Mouse (Mus musculus) Patski (cell line): ENCODE measurements around the gene Wdr38. TPM values are rescaled to one million over a fixed set of nuclear protein-coding genes. Genes with fewer than 3 reads are reported as not detected.

ENCODE experiments used
- ATAC-seq: fragments of 100-300 bp; one replicate; pipeline ENCODE4 v1.8.0; 2021
- CTCF ChIA-PET: fragments of 350-600 bp; sonication (Branson Sonifier 250); formaldehyde crosslinking; loops from one replicate; lab custom pipeline; 2022; ENCODE audit warnings: inconsistent platforms; lab: Charles Lee
- POLR2A ChIA-PET: fragments of 350-600 bp; sonication (Branson Sonifier 250); formaldehyde crosslinking; loops from one replicate; lab custom pipeline; 2022; ENCODE audit warnings: antibody characterized with exemption, inconsistent platforms; lab: Charles Lee
- DNase-seq: peaks from one replicate; pipeline ENCODE4 v3.0.0-alpha.2; 2011; ENCODE audit warnings: low read depth, low spot score
- H3K27me3 ChIP-seq: fragments of 371-371 bp; one replicate; pipeline ENCODE4 v1.5.1; 2021
- CTCF ChIP-seq: fragments of 100-300 bp; IDR thresholded peaks from one replicate; pipeline ENCODE4 v1.5.1; 2021
- in situ Hi-C: fragments of 300-500 bp; cut with MboI; formaldehyde crosslinking; loops from 3 replicates; pipeline ENCODE4 v1.11.1; 2018; ENCODE audit warnings: low pct_unique_long_range_greater_than_20kb, mixed read lengths
- polyA plus RNA-seq: library from polyadenylated mRNA; unstranded; gene quantifications from one replicate; pipeline ENCODE4 v1.2.3, GENCODE M21; 2021

The Wdr38 gene
- polyA plus RNA-seq, result 0.40 TPM

- TF ChIP-seq CTCF, result no peak
- ChIA-PET CTCF (interaction anchor here (0.7 to 2.3 kb wide), 11 partner anchors 11 to 175 kb away, joined by 3 to 13 read pairs (median 4); partner anchors contain the start of gene Nr6a1), POLR2A (interaction anchor here (1.9 kb wide), 1 partner anchor 10 kb away, joined by 7 read pairs; no protein-coding TSS in a partner anchor)
- peak; percentile 85 for ATAC-seq
- DNase-seq, result peak; percentile 76
- no peaks in the 10 kb centered on the region for H3K27me3 ChIP-seq
- in situ Hi-C loops, result loop anchor here (5.0 kb wide), 2 partner anchors 70 to 200 kb away; partner anchors contain the start of gene Nr6a1
Measured at GRCm38 (mm10) chr2:38997386-38998374, at the start of gene Wdr38. Wdr38 (plus strand) TSS chr2:38997476.

- TF ChIP-seq CTCF, result no peak
- no peaks in the 10 kb centered on the region for H3K27me3 ChIP-seq
- ATAC-seq (no peak), DNase-seq (no peak)
- POLR2A ChIA-PET, result no interaction called here
- in situ Hi-C loops, result no loop called here
- CTCF ChIA-PET, result no interaction called here
Measured at GRCm38 (mm10) chr2:38947566-38947965, 49.7 kb upstream of the Wdr38 start.

- TF ChIP-seq CTCF, result no peak
- no peak for DNase-seq
- no peaks in the 10 kb centered on the region for H3K27me3 ChIP-seq
- in situ Hi-C loops, result no loop called here
- POLR2A ChIA-PET, result no interaction called here
- peak; percentile 44 for ATAC-seq
- CTCF ChIA-PET, result interaction anchor here (1.3 kb wide), 1 partner anchor 11 kb away, joined by 8 read pairs; no protein-coding TSS in a partner anchor
Measured at GRCm38 (mm10) chr2:38950281-38950719, 47.0 kb upstream of the Wdr38 start.

GRCm38 (mm10) chr2:38953152-38953883, 44.0 kb upstream of the Wdr38 start:
- POLR2A ChIA-PET, result no interaction called here
- no peak for ATAC-seq
- in situ Hi-C loops, result no loop called here
- CTCF ChIA-PET, result interaction anchor here (0.9 kb wide), 1 partner anchor 10 kb away, joined by 3 read pairs; no protein-coding TSS in a partner anchor
- no peaks in the 10 kb centered on the region for H3K27me3 ChIP-seq
- DNase-seq, result no peak
- TF ChIP-seq CTCF, result no peak

GRCm38 (mm10) chr2:38956062-38956461, 41.2 kb upstream of the Wdr38 start:
- CTCF ChIA-PET, result no interaction called here
- ATAC-seq (no peak), DNase-seq (no peak)
- no peaks in the 10 kb centered on the region for H3K27me3 ChIP-seq
- POLR2A ChIA-PET, result no interaction called here
- in situ Hi-C loops, result no loop called here
- no peak for TF ChIP-seq CTCF

- no peak for ATAC-seq
- H3K27me3 ChIP-seq, result no peaks in the 10 kb centered on the region
- ChIA-PET POLR2A (no interaction called here), CTCF (no interaction called here)
- no peak for DNase-seq
- in situ Hi-C loops, result no loop called here
- TF ChIP-seq CTCF, result no peak
Measured at GRCm38 (mm10) chr2:38957671-38958223, 39.5 kb upstream of the Wdr38 start.

GRCm38 (mm10) chr2:38964198-38964597, 33.1 kb upstream of the Wdr38 start:
- in situ Hi-C loops, result no loop called here
- ChIA-PET CTCF (interaction anchor here (2.3 kb wide), 1 partner anchor 19 kb away, joined by 6 read pairs; no protein-coding TSS in a partner anchor), POLR2A (no interaction called here)
- no peak for DNase-seq
- no peaks in the 10 kb centered on the region for H3K27me3 ChIP-seq
- TF ChIP-seq CTCF, result no peak
- ATAC-seq, result no peak

- in situ Hi-C loops, result no loop called here
- DNase-seq (no peak), ATAC-seq (no peak)
- ChIA-PET POLR2A (no interaction called here), CTCF (no interaction called here)
- no peaks in the 10 kb centered on the region for H3K27me3 ChIP-seq
- no peak for TF ChIP-seq CTCF
Measured at GRCm38 (mm10) chr2:38969650-38970049, 27.6 kb upstream of the Wdr38 start.

- ChIA-PET POLR2A (no interaction called here), CTCF (interaction anchor here (1.5 kb wide), 1 partner anchor 14 kb away, joined by 3 read pairs; no protein-coding TSS in a partner anchor)
- DNase-seq (no peak), ATAC-seq (no peak)
- in situ Hi-C loops, result no loop called here
- no peaks in the 10 kb centered on the region for H3K27me3 ChIP-seq
- no peak for TF ChIP-seq CTCF
Measured at GRCm38 (mm10) chr2:38970057-38970456, 27.2 kb upstream of the Wdr38 start.

- no peak for TF ChIP-seq CTCF
- in situ Hi-C loops, result no loop called here
- ChIA-PET POLR2A (no interaction called here), CTCF (interaction anchor here (1.4 kb wide), 1 partner anchor 8 kb away, joined by 3 read pairs; no protein-coding TSS in a partner anchor)
- H3K27me3 ChIP-seq, result peaks cover 6% of the 10 kb centered on the region
- no peak for DNase-seq
- no peak for ATAC-seq
Measured at GRCm38 (mm10) chr2:38973223-38973622, 24.1 kb upstream of the Wdr38 start.
